Mouse (Mus musculus): ENCODE data around the gene Slc27a1.

Gene Slc27a1

GRCm38 (mm10) chr8:71586891-71587290 is 18.2 kb downstream of the Slc27a1 start:
- no peak for DNase-seq (ENCODE audit: low spot score)

- DNase-seq (ENCODE audit: low spot score) = no peak
Measured at GRCm38 (mm10) chr8:71588762-71589161, 20.1 kb downstream of the Slc27a1 start.

GRCm38 (mm10) chr8:71591017-71591416 is 22.3 kb downstream of the Slc27a1 start:
- DNase-seq (ENCODE audit: low spot score) = no peak

GRCm38 (mm10) chr8:71591471-71592373 is 23.0 kb downstream of the Slc27a1 start, which contains the start of gene Pgls:
Gene Pgls, plus strand, starts transcription at chr8:71592176.
- peak; percentile 89 for DNase-seq (ENCODE audit: low spot score)

GRCm38 (mm10) chr8:71592374-71593170 is 23.9 kb downstream of the Slc27a1 start:
- no peak for DNase-seq (ENCODE audit: low spot score)

- no peak for DNase-seq (ENCODE audit: low spot score)
Measured at GRCm38 (mm10) chr8:71593556-71594323, 25.1 kb downstream of the Slc27a1 start.

- no peak for DNase-seq (ENCODE audit: low spot score)
Measured at GRCm38 (mm10) chr8:71594324-71594722, 25.6 kb downstream of the Slc27a1 start.

- peak; percentile 75 for DNase-seq (ENCODE audit: low spot score)
Measured at GRCm38 (mm10) chr8:71595862-71596261, 27.2 kb downstream of the Slc27a1 start.

GRCm38 (mm10) chr8:71596384-71596783 is 27.7 kb downstream of the Slc27a1 start:
- DNase-seq (ENCODE audit: low spot score) = no peak

- no peak for DNase-seq (ENCODE audit: low spot score)
Measured at GRCm38 (mm10) chr8:71596798-71597197, 28.1 kb downstream of the Slc27a1 start.

GRCm38 (mm10) chr8:71597451-71597850 is 28.8 kb downstream of the Slc27a1 start, which contains the start of gene Fam129c:
Gene Fam129c, plus strand, starts transcription at chr8:71597648.
- DNase-seq (ENCODE audit: low spot score) = no peak

- no peak for DNase-seq (ENCODE audit: low spot score)
Measured at GRCm38 (mm10) chr8:71598375-71598774, 29.7 kb downstream of the Slc27a1 start.

- DNase-seq (ENCODE audit: low spot score) = no peak
Measured at GRCm38 (mm10) chr8:71598841-71599240, 30.2 kb downstream of the Slc27a1 start.

GRCm38 (mm10) chr8:71601939-71602665 is 33.4 kb downstream of the Slc27a1 start:
- DNase-seq (ENCODE audit: low spot score) = no peak

- DNase-seq (ENCODE audit: low spot score) = no peak
Measured at GRCm38 (mm10) chr8:71602666-71603334, 34.1 kb downstream of the Slc27a1 start.

- DNase-seq (ENCODE audit: low spot score) = no peak
Measured at GRCm38 (mm10) chr8:71604021-71604420, 35.3 kb downstream of the Slc27a1 start.

- DNase-seq (ENCODE audit: low spot score) = peak; percentile 98
Measured at GRCm38 (mm10) chr8:71610822-71611651, 42.4 kb downstream of the Slc27a1 start, which contains the start of gene Colgalt1. Gene Colgalt1, plus strand, starts transcription at chr8:71610998.

- no peak for DNase-seq (ENCODE audit: low spot score)
Measured at GRCm38 (mm10) chr8:71612141-71612540, 43.5 kb downstream of the Slc27a1 start.

- no peak for DNase-seq (ENCODE audit: low spot score)
Measured at GRCm38 (mm10) chr8:71613418-71613817, 44.7 kb downstream of the Slc27a1 start.

- DNase-seq (ENCODE audit: low spot score) = no peak
Measured at GRCm38 (mm10) chr8:71619786-71620185, 51.1 kb downstream of the Slc27a1 start.

Measured in c-Kit-positive CD71-positive TER-119-positive erythroid progenitor cells, embryonic 14.5 days (primary cell).